Mouse (Mus musculus) erythroblast, embryonic 14.5 days (primary cell): ENCODE measurements at regions not wholly inside any gene's neighbourhood (a gene's known extent, or its start where the extent isn't known, plus 50 kb on each side); places are given as distances from the start of the nearest gene placed in this dataset.

Experiments
- H3K27me3 ChIP-seq: 2 replicates; pipeline ENCODE4 v1.6.1; 2012; ENCODE audit warnings: inconsistent platforms; ENCODE audit not compliant: control insufficient read depth
- H3K36me3 ChIP-seq: 2 replicates; pipeline ENCODE4 v1.6.1; 2012; ENCODE audit warnings: mild to moderate bottlenecking, inconsistent platforms; ENCODE audit not compliant: control insufficient read depth
- H3K4me1 ChIP-seq: 2 replicates; pipeline ENCODE4 v1.6.1; 2012; ENCODE audit warnings: inconsistent platforms; ENCODE audit not compliant: control insufficient read depth
- H3K4me3 ChIP-seq: replicated peaks from 2 replicates; pipeline ENCODE3; 2012; ENCODE audit warnings: moderate library complexity, mild to moderate bottlenecking, inconsistent platforms
- H3K9me3 ChIP-seq: 2 replicates; pipeline ENCODE4 v1.6.1; 2012; ENCODE audit warnings: low read length, inconsistent platforms, mixed read lengths; ENCODE audit not compliant: control insufficient read depth
- GATA1 ChIP-seq: IDR thresholded peaks from 2 replicates; pipeline ENCODE4 v1.6.1; 2012; ENCODE audit warnings: low read length, inconsistent platforms, mixed read lengths
- TAL1 ChIP-seq: IDR thresholded peaks from 3 replicates; pipeline ENCODE4 v1.6.1; 2012; ENCODE audit warnings: low read length, inconsistent platforms, mixed read lengths

DNA sequence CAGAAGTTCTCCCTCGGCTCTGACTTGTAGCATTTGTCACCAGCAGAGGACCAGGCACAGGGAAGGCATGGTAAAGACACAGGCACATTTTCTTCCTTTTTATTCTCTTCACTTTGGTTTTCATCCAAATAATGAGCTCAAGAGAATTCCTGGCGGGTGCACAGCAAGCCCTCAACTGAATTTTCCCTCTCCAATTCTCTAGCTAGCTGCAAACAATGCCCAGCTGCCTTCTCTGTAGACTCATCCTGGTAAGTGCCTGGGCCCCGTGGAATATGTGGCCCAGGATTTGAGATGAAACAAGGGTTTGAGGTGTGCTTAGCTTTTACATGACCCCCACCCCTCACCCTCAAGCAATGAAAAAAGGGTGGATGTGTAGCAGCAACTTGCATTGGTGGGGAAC lies 90.4 kb downstream of the Otol1 start:
- H3K4me3 ChIP-seq = no peak overlapping the region
- TF ChIP-seq TAL1 (no peak), GATA1 (no peak)
- H3K9me3 ChIP-seq = peaks cover 3% of the 10 kb centered on the region
- H3K36me3 ChIP-seq = no peaks in the 10 kb centered on the region
- no peaks in the 10 kb centered on the region for H3K4me1 ChIP-seq
- no peaks in the 10 kb centered on the region for H3K27me3 ChIP-seq

DNA sequence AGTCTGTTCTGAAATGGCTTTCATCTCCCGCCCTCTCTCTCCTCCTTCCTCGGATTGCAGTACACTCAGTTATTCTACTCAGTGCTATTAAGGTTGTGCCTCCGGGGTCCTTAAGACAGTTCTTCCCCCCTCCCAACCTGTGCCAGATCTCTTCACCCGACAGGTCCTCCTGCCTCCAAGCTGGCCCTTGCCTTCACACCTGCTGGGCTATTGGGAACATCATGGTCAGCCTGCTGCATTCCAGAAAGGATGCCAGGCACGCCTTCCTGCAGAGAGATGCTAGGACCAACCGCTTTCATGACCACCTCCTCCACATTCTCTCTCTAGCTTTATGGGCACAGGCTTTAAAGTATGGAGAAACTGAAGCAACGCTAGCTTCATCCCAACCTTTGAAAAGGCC lies 94.7 kb downstream of the Otol1 start:
- peaks cover under 1% of the 10 kb centered on the region; the same call in 1 of the 2 replicates for H3K9me3 ChIP-seq
- no peaks in the 10 kb centered on the region for H3K27me3 ChIP-seq
- H3K36me3 ChIP-seq = no peaks in the 10 kb centered on the region
- peaks cover 4% of the 10 kb centered on the region; the same call in 1 of the 2 replicates for H3K4me1 ChIP-seq
- TF ChIP-seq TAL1 = no peak
- TF ChIP-seq GATA1 = no peak
- H3K4me3 ChIP-seq = no peak overlapping the region

DNA sequence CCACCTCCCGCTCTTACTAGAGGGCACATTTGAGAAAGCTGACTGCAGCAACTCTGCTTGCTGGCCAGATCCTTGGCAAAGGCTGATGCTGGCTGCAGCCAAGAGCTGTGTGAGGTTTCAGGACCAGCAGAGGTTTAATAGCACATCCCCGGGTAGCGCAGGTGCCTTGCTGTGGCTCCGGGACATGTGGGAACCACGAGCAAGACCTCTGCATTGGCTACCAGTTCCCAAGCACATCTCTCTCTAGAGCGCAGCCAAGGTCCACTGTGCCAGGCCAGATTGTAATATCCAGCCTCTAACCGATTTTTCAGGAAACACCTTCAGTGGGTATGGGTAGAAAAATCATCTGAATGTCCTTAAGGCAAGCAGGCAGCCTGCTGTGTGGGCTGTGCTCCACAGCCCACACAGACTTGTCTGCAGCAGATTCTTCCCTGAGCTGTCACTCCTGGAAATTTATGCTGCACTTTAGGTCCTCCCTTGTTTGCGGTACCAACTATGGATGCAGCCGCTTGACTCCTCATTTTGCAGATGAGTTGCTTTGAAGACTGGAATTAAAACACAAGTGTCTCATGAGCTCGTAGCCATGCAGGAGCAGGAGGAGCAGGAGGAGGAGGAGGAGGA lies 95.3 kb downstream of the Otol1 start:
- Histone ChIP-seq H3K4me3 (no peak overlapping the region), H3K36me3 (no peaks in the 10 kb centered on the region), H3K9me3 (no peaks in the 10 kb centered on the region), H3K4me1 (peaks cover 4% of the 10 kb centered on the region; the same call in 1 of the 2 replicates), H3K27me3 (no peaks in the 10 kb centered on the region)
- TF ChIP-seq TAL1 = no peak
- TF ChIP-seq GATA1 = no peak

DNA sequence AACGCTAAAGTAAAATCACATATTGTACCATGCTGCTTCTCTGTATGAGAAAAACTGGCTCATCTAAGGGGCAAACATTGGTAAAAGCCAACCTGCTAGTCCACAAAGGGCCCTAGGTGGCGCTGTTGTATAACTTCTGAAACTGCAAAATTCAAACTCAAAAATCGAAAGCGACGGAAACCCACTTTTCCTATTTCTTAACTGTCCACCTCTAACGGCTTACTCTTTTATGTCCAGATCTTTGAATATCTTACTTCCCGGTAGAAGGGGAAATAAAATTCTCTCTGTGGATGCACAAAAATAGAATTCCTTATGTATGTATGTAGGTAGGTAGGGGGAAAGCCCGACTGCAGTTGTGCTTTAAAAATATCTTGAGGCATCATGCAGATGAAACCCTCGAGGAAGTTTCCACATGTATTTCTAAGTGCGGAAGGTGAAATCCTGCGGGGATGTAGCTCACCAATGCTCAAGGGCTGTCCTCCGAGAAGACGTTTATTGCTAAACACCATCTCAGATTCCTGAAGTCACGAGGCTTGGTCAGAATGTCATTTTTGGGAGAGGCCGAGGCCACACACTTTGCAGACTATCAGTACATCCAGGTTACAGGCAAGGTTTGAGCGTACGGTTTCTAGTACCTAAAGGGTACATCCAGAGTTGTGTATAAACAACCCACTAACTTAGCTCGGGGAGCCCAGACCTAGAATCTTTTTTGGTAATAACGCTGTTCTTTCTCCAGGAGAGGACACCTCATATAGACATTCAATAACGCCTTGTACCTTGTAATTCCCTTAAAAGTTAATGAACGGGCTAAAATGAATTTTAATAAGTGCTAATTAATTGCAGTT lies 96.8 kb downstream of the Otol1 start:
- Histone ChIP-seq H3K4me3 (peak overlapping the region; percentile 45), H3K4me1 (peaks cover 4% of the 10 kb centered on the region; the same call in 1 of the 2 replicates), H3K27me3 (no peaks in the 10 kb centered on the region), H3K36me3 (no peaks in the 10 kb centered on the region), H3K9me3 (no peaks in the 10 kb centered on the region)
- TF ChIP-seq TAL1 (no peak), GATA1 (no peak)

DNA sequence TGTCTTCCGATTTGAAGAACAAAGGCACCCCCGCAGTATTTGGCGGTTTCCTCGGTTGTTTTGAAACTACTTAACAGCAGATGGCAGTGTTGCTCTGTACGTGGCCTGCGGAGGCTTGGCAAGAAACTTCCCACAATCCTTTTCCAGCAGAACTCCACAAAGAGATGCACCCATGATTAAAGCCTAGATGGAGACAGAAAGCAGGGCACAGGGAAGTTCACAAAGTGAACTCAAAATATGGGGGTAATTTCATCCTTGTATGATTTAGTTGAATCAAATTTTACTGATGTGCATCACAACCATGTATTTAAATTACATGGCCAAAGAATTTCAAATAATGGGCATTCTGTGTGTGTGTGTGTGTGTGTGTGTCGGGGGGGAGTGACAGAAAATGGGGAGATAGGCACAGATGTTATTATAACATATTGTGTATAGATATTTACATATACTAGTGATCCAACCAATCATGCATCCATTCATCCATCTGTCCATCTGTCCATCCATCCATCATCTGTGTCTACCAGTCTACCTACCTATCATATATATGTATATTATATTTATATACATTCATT lies 97.5 kb downstream of the Otol1 start:
- no peaks in the 10 kb centered on the region for H3K36me3 ChIP-seq
- peaks cover 4% of the 10 kb centered on the region; the same call in 1 of the 2 replicates for H3K4me1 ChIP-seq
- no peaks in the 10 kb centered on the region for H3K9me3 ChIP-seq
- no peak for TF ChIP-seq TAL1
- H3K27me3 ChIP-seq = no peaks in the 10 kb centered on the region
- H3K4me3 ChIP-seq = no peak overlapping the region

DNA sequence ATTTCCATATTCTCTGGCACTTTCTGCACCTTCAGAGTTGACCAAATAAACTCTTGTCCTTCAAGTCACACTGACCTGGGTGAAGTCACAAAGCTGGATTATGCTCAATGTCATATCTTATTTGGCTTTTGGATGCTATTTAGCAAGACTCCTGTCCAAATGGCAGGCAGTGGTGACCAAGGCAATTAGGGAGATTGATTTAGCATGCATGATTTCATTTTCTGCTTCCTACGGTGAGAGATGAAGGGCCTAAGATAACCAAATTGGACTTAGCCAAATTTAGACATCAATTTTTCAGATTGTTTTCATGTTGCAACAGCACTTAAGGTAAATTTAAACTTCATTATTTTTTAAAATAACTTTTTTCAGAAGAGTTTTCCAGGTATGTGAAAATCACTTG lies 98.1 kb downstream of the Otol1 start:
- no peaks in the 10 kb centered on the region for H3K36me3 ChIP-seq
- H3K4me1 ChIP-seq = peaks cover 4% of the 10 kb centered on the region; the same call in 1 of the 2 replicates
- no peak for TF ChIP-seq GATA1
- no peak for TF ChIP-seq TAL1
- H3K4me3 ChIP-seq = no peak overlapping the region
- H3K27me3 ChIP-seq = no peaks in the 10 kb centered on the region
- H3K9me3 ChIP-seq = no peaks in the 10 kb centered on the region

DNA sequence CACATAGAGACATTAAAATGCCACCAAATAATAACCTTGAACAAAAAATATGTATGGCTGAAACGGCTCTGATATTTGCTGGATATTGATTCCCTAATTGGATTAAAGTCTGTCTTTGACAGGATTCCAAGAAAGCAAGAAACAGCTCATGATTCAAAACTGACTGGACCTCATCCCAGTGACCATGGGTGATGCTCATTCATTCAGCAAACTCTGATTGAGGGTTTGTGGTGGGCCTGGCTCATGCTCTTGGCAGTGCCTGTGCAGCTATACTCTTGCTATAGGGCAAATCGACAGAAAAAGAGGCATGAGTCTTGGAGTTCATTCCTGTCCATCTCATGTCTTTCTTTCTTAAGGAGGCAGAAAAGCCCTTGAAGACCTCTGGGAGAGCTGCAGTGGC lies 98.7 kb downstream of the Otol1 start:
- H3K4me3 ChIP-seq = no peak overlapping the region
- no peaks in the 10 kb centered on the region for H3K27me3 ChIP-seq
- no peaks in the 10 kb centered on the region for H3K36me3 ChIP-seq
- no peaks in the 10 kb centered on the region for H3K9me3 ChIP-seq
- TF ChIP-seq GATA1 (no peak), TAL1 (no peak)
- H3K4me1 ChIP-seq = peaks cover 4% of the 10 kb centered on the region; the same call in 1 of the 2 replicates

DNA sequence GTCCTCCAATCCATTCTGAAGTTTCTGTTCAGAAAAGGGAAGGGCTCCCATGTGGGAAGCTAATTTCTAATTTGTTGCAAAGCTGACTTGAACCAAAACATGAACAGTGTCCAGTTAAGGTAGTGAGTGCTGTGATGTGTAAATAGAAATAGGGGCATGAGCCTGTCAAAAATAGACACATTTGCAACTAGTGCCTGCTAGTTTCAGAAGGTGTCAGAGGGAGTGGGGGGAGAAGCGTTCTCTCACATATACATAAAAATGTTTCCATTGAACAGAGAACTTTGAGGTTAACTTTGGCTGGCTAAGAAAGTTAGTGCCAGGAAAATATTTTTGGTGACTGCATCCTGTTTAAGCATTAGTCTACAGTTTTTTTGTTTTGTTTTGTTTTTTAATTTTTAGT lies 118.8 kb downstream of the Otol1 start:
- H3K27me3 ChIP-seq = no peaks in the 10 kb centered on the region
- H3K4me1 ChIP-seq = no peaks in the 10 kb centered on the region
- no peaks in the 10 kb centered on the region for H3K36me3 ChIP-seq
- peaks cover 3% of the 10 kb centered on the region; the same call in 1 of the 2 replicates for H3K9me3 ChIP-seq
- no peak for TF ChIP-seq GATA1
- no peak for TF ChIP-seq TAL1
- H3K4me3 ChIP-seq = no peak overlapping the region
